Mouse (Mus musculus) hindbrain, embryonic 13.5 days (tissue): ENCODE measurements at regions not wholly inside any gene's neighbourhood (a gene's known extent, or its start where the extent isn't known, plus 50 kb on each side); places are given as distances from the start of the nearest gene placed in this dataset.

Source experiments
- ATAC-seq: fragments of 200-750 bp; cut with Nextera tagmentation; 2 replicates; pipeline ENCODE4 v1.8.0; 2017; ENCODE audit warnings: moderate TSS enrichment; ENCODE audit not compliant: low FRiP score
- H3K27ac ChIP-seq: fragments of 300-500 bp; sonication (generic); 2 replicates; pipeline ENCODE4 v1.5.1; 2015; ENCODE audit warnings: inconsistent platforms, mild to moderate bottlenecking, moderate library complexity
- H3K27me3 ChIP-seq: fragments of 300-500 bp; sonication (generic); 2 replicates; pipeline ENCODE4 v1.6.1; 2015; ENCODE audit warnings: mild to moderate bottlenecking, inconsistent platforms
- H3K36me3 ChIP-seq: fragments of 300-500 bp; sonication (generic); 2 replicates; pipeline ENCODE4 v1.6.1; 2015; ENCODE audit warnings: mild to moderate bottlenecking, inconsistent platforms
- H3K4me1 ChIP-seq: fragments of 300-500 bp; sonication (generic); replicated peaks from 2 replicates; pipeline ENCODE4 v1.6.1; 2015; ENCODE audit warnings: inconsistent platforms
- H3K4me2 ChIP-seq: fragments of 300-500 bp; sonication (generic); 2 replicates; pipeline ENCODE4 v1.6.1; 2015; ENCODE audit warnings: inconsistent platforms, mild to moderate bottlenecking, moderate library complexity
- H3K4me3 ChIP-seq: fragments of 300-500 bp; sonication (generic); 2 replicates; pipeline ENCODE4 v1.5.1; 2015; ENCODE audit warnings: mild to moderate bottlenecking, inconsistent platforms
- H3K9ac ChIP-seq: fragments of 300-500 bp; sonication (generic); 2 replicates; pipeline ENCODE4 v1.6.1; 2015; ENCODE audit warnings: mild to moderate bottlenecking, inconsistent platforms
- H3K9me3 ChIP-seq: fragments of 300-500 bp; sonication (generic); 2 replicates; pipeline ENCODE4 v1.6.1; 2016; ENCODE audit warnings: inconsistent platforms
- WGBS: fragments of 180-500 bp; shearing (Covaris S2); methylation state at CpG from one replicate; pipeline ENCODE4 v1.1.7; 2015; 5-methylcytosine and 5-hydroxymethylcytosine counted together

- no peak overlapping the region for H3K4me3 ChIP-seq
Measured at GRCm38 (mm10) chr6:98746976-98747375, 404.4 kb upstream of the Gm765 start.

GRCm38 (mm10) chr6:98740447-98740846, 397.9 kb upstream of the Gm765 start:
- H3K4me3 ChIP-seq, result no peak overlapping the region
- H3K36me3 ChIP-seq, result no peaks in the 10 kb centered on the region
- H3K9ac ChIP-seq, result no peak overlapping the region
- H3K4me1 ChIP-seq, result no peaks in the 10 kb centered on the region
- H3K4me2 ChIP-seq, result no peak overlapping the region
- 96% methylated on average over 2 of the region's 2 CpGs for WGBS
- ATAC-seq, result no peak
- no peaks in the 10 kb centered on the region for H3K9me3 ChIP-seq
- no peaks in the 10 kb centered on the region for H3K27me3 ChIP-seq
- H3K27ac ChIP-seq, result no peak overlapping the region

More at GRCm38 (mm10) chr6:98746976-98747375, 404.4 kb upstream of the Gm765 start:
- Histone ChIP-seq H3K36me3 (no peaks in the 10 kb centered on the region), H3K9me3 (no peaks in the 10 kb centered on the region), H3K4me2 (no peak overlapping the region), H3K27ac (no peak overlapping the region), H3K9ac (no peak overlapping the region), H3K27me3 (no peaks in the 10 kb centered on the region), H3K4me1 (no peaks in the 10 kb centered on the region)
- ATAC-seq, result no peak
- WGBS, result 60% methylated on average over 8 of the region's 8 CpGs

- H3K36me3 ChIP-seq, result no peaks in the 10 kb centered on the region
- H3K4me1 ChIP-seq, result no peaks in the 10 kb centered on the region
Measured at GRCm38 (mm10) chr6:98731010-98731530, 388.5 kb upstream of the Gm765 start.

GRCm38 (mm10) chr6:98726605-98727144, 384.1 kb upstream of the Gm765 start:
- Histone ChIP-seq H3K9me3 (no peaks in the 10 kb centered on the region), H3K36me3 (no peaks in the 10 kb centered on the region), H3K27me3 (no peaks in the 10 kb centered on the region), H3K9ac (no peak overlapping the region), H3K4me1 (no peaks in the 10 kb centered on the region), H3K4me3 (no peak overlapping the region), H3K27ac (no peak overlapping the region), H3K4me2 (no peak overlapping the region)
- WGBS, result 88% methylated on average over 5 of the region's 5 CpGs
- no peak for ATAC-seq

More at GRCm38 (mm10) chr6:98731010-98731530, 388.5 kb upstream of the Gm765 start:
- ATAC-seq, result no peak
- no peaks in the 10 kb centered on the region for H3K27me3 ChIP-seq
- no peak overlapping the region for H3K4me3 ChIP-seq
- no peaks in the 10 kb centered on the region for H3K9me3 ChIP-seq
- H3K9ac ChIP-seq, result no peak overlapping the region
- H3K27ac ChIP-seq, result no peak overlapping the region
- no peak overlapping the region for H3K4me2 ChIP-seq

- H3K4me2 ChIP-seq, result no peak overlapping the region
- H3K9ac ChIP-seq, result no peak overlapping the region
- H3K27me3 ChIP-seq, result no peaks in the 10 kb centered on the region
- no peak for ATAC-seq
- 67% methylated on average over 14 of the region's 14 CpGs for WGBS
- H3K9me3 ChIP-seq, result no peaks in the 10 kb centered on the region
- no peak overlapping the region for H3K27ac ChIP-seq
- no peaks in the 10 kb centered on the region for H3K4me1 ChIP-seq
- no peaks in the 10 kb centered on the region for H3K36me3 ChIP-seq
- no peak overlapping the region for H3K4me3 ChIP-seq
Measured at GRCm38 (mm10) chr6:98704887-98705622, 362.5 kb upstream of the Gm765 start.

GRCm38 (mm10) chr6:98697571-98697970, 355.0 kb upstream of the Gm765 start:
- Histone ChIP-seq H3K4me3 (no peak overlapping the region), H3K4me2 (no peak overlapping the region), H3K27ac (no peak overlapping the region), H3K36me3 (no peaks in the 10 kb centered on the region), H3K9me3 (no peaks in the 10 kb centered on the region), H3K4me1 (no peaks in the 10 kb centered on the region), H3K27me3 (no peaks in the 10 kb centered on the region), H3K9ac (no peak overlapping the region)
- no peak for ATAC-seq
- 84% methylated on average over 7 of the region's 7 CpGs for WGBS

GRCm38 (mm10) chr6:98693411-98693810, 350.9 kb upstream of the Gm765 start:
- Histone ChIP-seq H3K27me3 (no peaks in the 10 kb centered on the region), H3K9me3 (no peaks in the 10 kb centered on the region), H3K4me3 (no peak overlapping the region), H3K4me1 (no peaks in the 10 kb centered on the region), H3K36me3 (no peaks in the 10 kb centered on the region), H3K27ac (no peak overlapping the region), H3K4me2 (no peak overlapping the region), H3K9ac (no peak overlapping the region)
- 74% methylated on average over 8 of the region's 8 CpGs for WGBS
- no peak for ATAC-seq

- Histone ChIP-seq H3K4me1 (no peaks in the 10 kb centered on the region), H3K27ac (no peak overlapping the region), H3K4me2 (no peak overlapping the region), H3K9me3 (no peaks in the 10 kb centered on the region), H3K9ac (no peak overlapping the region), H3K4me3 (no peak overlapping the region), H3K36me3 (no peaks in the 10 kb centered on the region), H3K27me3 (no peaks in the 10 kb centered on the region)
- no peak for ATAC-seq
- WGBS, result 39% methylated on average over 9 of the region's 9 CpGs
Measured at GRCm38 (mm10) chr6:98690133-98690532, 347.6 kb upstream of the Gm765 start.

GRCm38 (mm10) chr6:98689395-98689794, 346.8 kb upstream of the Gm765 start:
- no peak for ATAC-seq
- H3K4me2 ChIP-seq, result no peak overlapping the region
- H3K36me3 ChIP-seq, result no peaks in the 10 kb centered on the region
- no peaks in the 10 kb centered on the region for H3K9me3 ChIP-seq
- H3K27ac ChIP-seq, result no peak overlapping the region
- H3K4me3 ChIP-seq, result no peak overlapping the region
- WGBS, result 74% methylated on average over 3 of the region's 3 CpGs
- H3K9ac ChIP-seq, result no peak overlapping the region
- no peaks in the 10 kb centered on the region for H3K27me3 ChIP-seq
- no peaks in the 10 kb centered on the region for H3K4me1 ChIP-seq

GRCm38 (mm10) chr6:98688624-98689023, 346.1 kb upstream of the Gm765 start:
- 93% methylated on average over 2 of the region's 2 CpGs for WGBS
- Histone ChIP-seq H3K4me1 (no peaks in the 10 kb centered on the region), H3K27ac (no peak overlapping the region), H3K4me3 (no peak overlapping the region), H3K27me3 (no peaks in the 10 kb centered on the region), H3K9me3 (no peaks in the 10 kb centered on the region), H3K36me3 (no peaks in the 10 kb centered on the region), H3K9ac (no peak overlapping the region), H3K4me2 (no peak overlapping the region)
- ATAC-seq, result no peak

GRCm38 (mm10) chr6:98666388-98666989, 323.9 kb upstream of the Gm765 start:
- WGBS, result 9% methylated on average over 11 of the region's 11 CpGs
- Histone ChIP-seq H3K4me2 (peak overlapping the region; percentile 26; the same call in 1 of the 2 replicates), H3K27me3 (0 out of 2 replicates have a peak, but pooled peaks cover 4% of the 10 kb centered on the region), H3K36me3 (no peaks in the 10 kb centered on the region), H3K4me3 (no peak overlapping the region), H3K9ac (no peak overlapping the region), H3K27ac (no peak overlapping the region), H3K4me1 (peaks cover 7% of the 10 kb centered on the region), H3K9me3 (no peaks in the 10 kb centered on the region)
- no peak for ATAC-seq

- no peak overlapping the region for H3K4me3 ChIP-seq
- no peak overlapping the region for H3K4me2 ChIP-seq
- no peak overlapping the region for H3K27ac ChIP-seq
- ATAC-seq, result no peak
- H3K27me3 ChIP-seq, result no peaks in the 10 kb centered on the region
- no peak overlapping the region for H3K9ac ChIP-seq
- WGBS, result 94% methylated on average over 3 of the region's 3 CpGs
- no peaks in the 10 kb centered on the region for H3K9me3 ChIP-seq
- no peaks in the 10 kb centered on the region for H3K36me3 ChIP-seq
- no peaks in the 10 kb centered on the region for H3K4me1 ChIP-seq
Measured at GRCm38 (mm10) chr6:98651827-98652226, 309.3 kb upstream of the Gm765 start.

- no peak for ATAC-seq
- Histone ChIP-seq H3K4me1 (no peaks in the 10 kb centered on the region), H3K9me3 (no peaks in the 10 kb centered on the region), H3K4me3 (no peak overlapping the region), H3K9ac (no peak overlapping the region), H3K27me3 (no peaks in the 10 kb centered on the region), H3K36me3 (no peaks in the 10 kb centered on the region), H3K4me2 (no peak overlapping the region), H3K27ac (no peak overlapping the region)
Measured at GRCm38 (mm10) chr6:98651315-98651714, 308.8 kb upstream of the Gm765 start.
